Mouse (Mus musculus) CH12.LX (cell line): ENCODE measurements around the gene Itpr1. TPM values are rescaled to one million over a fixed set of nuclear protein-coding genes. Genes with fewer than 3 reads are reported as not detected.

Experiments
- DNase-seq: peaks from one replicate; pipeline ENCODE4 v3.0.0-alpha.2; 2013; ENCODE audit errors: extremely low read depth
- H3K27ac ChIP-seq: 2 replicates; pipeline ENCODE4 v1.5.1; 2012; ENCODE audit warnings: low read depth, mild to moderate bottlenecking, control low read depth, moderate library complexity; ENCODE audit not compliant: insufficient read depth
- H3K27me3 ChIP-seq: replicated peaks from 2 replicates; pipeline ENCODE3; 2012; ENCODE audit warnings: inconsistent platforms
- H3K36me3 ChIP-seq, 2 experiments: replicated peaks in 1 of 2; 2 replicates each; pipeline versions ENCODE3 to v1.6.1; 2012; ENCODE audit warnings: inconsistent platforms in 1 of 2, low read length in 1 of 2, mild to moderate bottlenecking in 1 of 2, mixed read lengths in 1 of 2, moderate library complexity in 1 of 2; ENCODE audit not compliant: control insufficient read depth in 1 of 2, insufficient read depth in 1 of 2
- H3K4me1 ChIP-seq, 2 experiments: 2 replicates each; pipeline ENCODE4 v1.6.1; 2012; ENCODE audit warnings: inconsistent platforms in 1 of 2, moderate library complexity in 1 of 2; ENCODE audit not compliant: insufficient read depth in 2 of 2, control insufficient read depth in 1 of 2
- H3K4me2 ChIP-seq: 2 replicates; pipeline ENCODE4 v1.6.1; 2012; ENCODE audit warnings: low read depth, mild to moderate bottlenecking, control low read depth; ENCODE audit not compliant: poor library complexity, insufficient read depth, severe bottlenecking
- H3K4me3 ChIP-seq, 3 experiments: fragments of 150-350 bp in 1 of 3; sonication (generic) in 1 of 3; replicated peaks in 1 of 3; 2 replicates each; pipeline versions ENCODE3 to v1.5.1; 2011 to 2012; ENCODE audit warnings: low read depth in 2 of 3, low read length in 2 of 3, mild to moderate bottlenecking in 2 of 3, moderate library complexity in 2 of 3, control low read depth in 1 of 3, improper control_type of control experiment in 1 of 3, inconsistent platforms in 1 of 3, mixed read lengths in 1 of 3; ENCODE audit not compliant: poor library complexity in 1 of 3
- H3K79me2 ChIP-seq: replicated peaks from 2 replicates; pipeline ENCODE4 v1.6.1; 2012; ENCODE audit warnings: mild to moderate bottlenecking, moderate library complexity; ENCODE audit not compliant: control insufficient read depth, poor library complexity, insufficient read depth, severe bottlenecking; ENCODE audit errors: extremely low read depth
- H3K9ac ChIP-seq: 2 replicates; pipeline ENCODE4 v1.6.1; 2012; ENCODE audit warnings: low read depth, mild to moderate bottlenecking, control low read depth, moderate library complexity; ENCODE audit not compliant: insufficient read depth
- H3K9me3 ChIP-seq: replicated peaks from 2 replicates; pipeline ENCODE3; 2012; ENCODE audit warnings: low read length, inconsistent platforms, mixed read lengths
- CHD2 ChIP-seq: IDR thresholded peaks from 2 replicates; pipeline ENCODE4 v1.6.1; 2011; ENCODE audit warnings: low read length, improper control_type of control experiment
- CTCF ChIP-seq, 2 experiments: IDR thresholded peaks in 1 of 2; conservative IDR thresholded peaks in 1 of 2; 2 replicates each; pipeline ENCODE4 v1.5.1; 2011 to 2012; ENCODE audit warnings: low read depth in 2 of 2, low read length in 2 of 2, improper control_type of control experiment in 1 of 2, inconsistent platforms in 1 of 2, mild to moderate bottlenecking in 1 of 2, moderate library complexity in 1 of 2
- E2F4 ChIP-seq: IDR thresholded peaks from 2 replicates; pipeline ENCODE4 v1.6.1; 2011; ENCODE audit warnings: low read depth, low read length, improper control_type of control experiment; ENCODE audit not compliant: insufficient replicate concordance
- ETS1 ChIP-seq: conservative IDR thresholded peaks from 2 replicates; pipeline ENCODE4 v1.6.1; 2012; ENCODE audit warnings: low read depth, mild to moderate bottlenecking, inconsistent platforms, low read length, improper control_type of control experiment, moderate library complexity
- IRF4 ChIP-seq: IDR thresholded peaks from 2 replicates; pipeline ENCODE4 v1.6.1; 2014; ENCODE audit warnings: low read depth, mild to moderate bottlenecking, inconsistent platforms, low read length, improper control_type of control experiment
- JUND ChIP-seq: conservative IDR thresholded peaks from 2 replicates; pipeline ENCODE4 v1.6.1; 2011; ENCODE audit warnings: low read depth, low read length, improper control_type of control experiment
- MAFK ChIP-seq: IDR thresholded peaks from 2 replicates; pipeline ENCODE4 v1.6.1; 2011; ENCODE audit warnings: low read length, improper control_type of control experiment; ENCODE audit not compliant: insufficient replicate concordance
- MAZ ChIP-seq: IDR thresholded peaks from 2 replicates; pipeline ENCODE4 v1.6.1; 2012; ENCODE audit warnings: low read depth, mild to moderate bottlenecking, inconsistent platforms, low read length, improper control_type of control experiment, moderate library complexity
- MYC ChIP-seq: IDR thresholded peaks from 2 replicates; pipeline ENCODE4 v1.6.1; 2011; ENCODE audit warnings: low read depth, mild to moderate bottlenecking, improper control_type of control experiment, low read length
- NRF1 ChIP-seq: IDR thresholded peaks from 2 replicates; pipeline ENCODE4 v1.6.1; 2014; ENCODE audit warnings: low read depth, mild to moderate bottlenecking, inconsistent platforms, low read length, improper control_type of control experiment, moderate library complexity
- PAX5 ChIP-seq: IDR thresholded peaks from 2 replicates; pipeline ENCODE4 v1.6.1; 2012; ENCODE audit warnings: low read length, inconsistent platforms, mixed read lengths
- POLR2AphosphoS2 ChIP-seq: IDR thresholded peaks from 2 replicates; pipeline ENCODE4 v1.6.1; 2011; ENCODE audit warnings: low read depth, low read length, improper control_type of control experiment
- RCOR1 ChIP-seq: conservative IDR thresholded peaks from 2 replicates; pipeline ENCODE4 v1.6.1; 2012; ENCODE audit warnings: low read depth, mild to moderate bottlenecking, inconsistent platforms, low read length, improper control_type of control experiment
- SIN3A ChIP-seq: IDR thresholded peaks from 2 replicates; pipeline ENCODE4 v1.6.1; 2012; ENCODE audit warnings: low read length, improper control_type of control experiment, inconsistent platforms
- SMC3 ChIP-seq: IDR thresholded peaks from 2 replicates; pipeline ENCODE4 v1.6.1; 2011; ENCODE audit warnings: low read depth, low read length, improper control_type of control experiment
- TCF12 ChIP-seq: IDR thresholded peaks from 2 replicates; pipeline ENCODE4 v1.6.1; 2014; ENCODE audit warnings: low read depth, mild to moderate bottlenecking, inconsistent platforms, low read length, improper control_type of control experiment
- UBTF ChIP-seq: IDR thresholded peaks from 2 replicates; pipeline ENCODE4 v1.6.1; 2012; ENCODE audit warnings: low read depth, mild to moderate bottlenecking, inconsistent platforms, low read length, improper control_type of control experiment, moderate library complexity
- USF2 ChIP-seq: conservative IDR thresholded peaks from 2 replicates; pipeline ENCODE4 v1.6.1; 2011; ENCODE audit warnings: low read depth, low read length, improper control_type of control experiment
- dilution Hi-C: fragments of 300-500 bp; cut with MboI; formaldehyde crosslinking; loops from 2 replicates; pipeline ENCODE4 v1.14.3; 2020; ENCODE audit warnings: low sequenced_read_pairs; ENCODE audit not compliant: extremely low pct_unique_long_range_greater_than_20kb, extremely low pct_ligation_motif_present
- in situ Hi-C: fragments of 300-500 bp; cut with MboI; formaldehyde crosslinking; loops from 3 replicates; pipeline ENCODE4 v1.14.3; 2019; ENCODE audit warnings: low sequenced_read_pairs, low pct_ligation_motif_present, low pct_unique_long_range_greater_than_20kb, mixed read lengths
- polyA plus RNA-seq: library from polyadenylated mRNA; unstranded; fragments of >175 nt; gene quantifications from 2 replicates; pipeline ENCODE4 v1.2.1, GENCODE M21; 2012; ENCODE audit warnings: low read depth; ENCODE audit not compliant: insufficient read length
- total RNA-seq, 2 experiments: library from RNA; depleted of rRNA; stranded (reverse); fragments of 300-350 nt in 1 of 2; fragments of >200 nt in 1 of 2; gene quantifications; 2 replicates each; pipeline ENCODE4 v1.2.3; 2012 to 2014

Itpr1 gene
- total and polyA plus RNA-seq, 3 experiments = 42.8 to 73.1 (median 53.4) TPM

DNA sequence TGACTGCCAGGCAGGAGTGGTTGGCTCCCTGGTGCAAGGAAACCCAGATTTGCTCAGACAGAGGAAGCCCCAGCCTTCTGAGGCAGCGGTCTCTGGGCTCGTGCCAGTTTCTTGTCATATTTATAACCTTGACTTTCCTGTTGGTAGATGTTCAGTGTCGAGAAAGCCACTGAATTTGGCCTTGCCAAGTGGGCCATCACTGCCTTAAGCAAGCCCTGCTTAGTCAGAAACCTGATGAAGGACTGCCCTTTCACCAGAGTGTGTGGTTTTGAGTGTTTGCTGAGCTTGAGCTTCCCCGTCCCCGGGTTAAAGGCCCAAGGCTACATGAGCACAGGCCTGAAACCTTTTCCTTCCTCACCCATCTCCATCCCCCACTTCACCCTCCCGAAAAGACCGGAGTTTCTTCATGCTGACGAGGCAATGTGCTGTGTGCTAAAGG is 263.9 kb downstream of the Itpr1 start:
- DNase-seq = peak; percentile 12
- TF ChIP-seq SIN3A (no peak), IRF4 (0 out of 2 replicates have a peak, but pooled peaks have one; percentile 12), MAFK (0 out of 2 replicates have a peak, but pooled peaks have one; percentile 24), USF2 (no peak)
- Histone ChIP-seq H3K4me2 (no peak overlapping the region), H3K36me3 (peaks cover 23 to 75% of the 10 kb centered on the region in 2 experiments), H3K9ac (no peak overlapping the region), H3K79me2 (no peaks in the 10 kb centered on the region), H3K9me3 (no peaks in the 10 kb centered on the region), H3K27ac (no peak overlapping the region), H3K4me3 (no peak overlapping the region), H3K4me1 (peaks cover 5 to 24% of the 10 kb centered on the region in 2 experiments; a peak in 3 of 4 replicates), H3K27me3 (no peaks in the 10 kb centered on the region)
- in situ Hi-C loops = no loop called here
- dilution Hi-C loops = no loop called here

DNA sequence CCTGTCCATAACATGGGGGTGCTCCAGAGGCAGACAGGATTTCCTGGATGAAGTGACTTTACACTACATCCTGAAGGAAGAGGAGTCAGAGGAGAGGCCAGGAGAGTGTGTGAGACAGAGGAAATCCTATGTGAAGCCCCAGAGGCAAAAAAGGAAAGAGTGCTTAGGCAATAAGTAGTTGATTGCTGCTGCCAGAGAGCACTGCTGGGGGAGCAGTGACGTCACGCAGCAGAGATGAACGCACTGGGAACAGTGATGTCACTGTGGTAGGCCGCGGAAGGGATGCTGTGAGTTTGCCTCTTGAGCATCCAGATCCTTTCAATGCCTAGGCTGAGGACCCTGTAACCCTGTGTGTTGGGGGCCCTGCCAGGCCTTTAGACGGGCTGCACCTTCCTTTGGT is 264.7 kb downstream of the Itpr1 start:
- no peaks in the 10 kb centered on the region for H3K9me3 ChIP-seq
- H3K79me2 ChIP-seq = no peaks in the 10 kb centered on the region
- DNase-seq = no peak
- in situ Hi-C loops (no loop called here), dilution Hi-C loops (no loop called here)
- no peaks in the 10 kb centered on the region for H3K27me3 ChIP-seq
- no peak overlapping the region for H3K4me3 ChIP-seq
- peaks cover 27 to 76% of the 10 kb centered on the region in 2 experiments for H3K36me3 ChIP-seq
- no peak overlapping the region for H3K9ac ChIP-seq
- H3K4me1 ChIP-seq = peaks cover 5 to 24% of the 10 kb centered on the region in 2 experiments; a peak in 3 of 4 replicates
- no peak overlapping the region for H3K27ac ChIP-seq
- TF ChIP-seq E2F4 = no peak
- no peak for TF ChIP-seq CTCF (conservative IDR thresholded peaks at IDR 0.05 in 1 of 2, IDR thresholded peaks at IDR 0.05 in 1 of 2; ENCODE audit: low read depth in 2 of 2, low read length in 2 of 2)
- TF ChIP-seq MAZ = no peak
- TF ChIP-seq POLR2AphosphoS2 = no peak
- no peak for TF ChIP-seq NRF1
- no peak for TF ChIP-seq JUND
- TF ChIP-seq RCOR1 = no peak
- no peak for TF ChIP-seq PAX5
- TF ChIP-seq ETS1 = no peak
- TF ChIP-seq CHD2 = no peak
- TF ChIP-seq IRF4 = no peak
- TF ChIP-seq MYC = no peak
- TF ChIP-seq TCF12 = no peak
- no peak for TF ChIP-seq UBTF
- no peak for TF ChIP-seq SMC3
- TF ChIP-seq, all 38 proteins: peak for 0
- no peak overlapping the region for H3K4me2 ChIP-seq
